Mouse (Mus musculus) liver, embryonic 15.5 days (tissue): Measurements from ENCODE around the gene Tbc1d1. TPM values are rescaled to one million over a fixed set of nuclear protein-coding genes. Genes with fewer than 3 reads are reported as not detected.
A peak's percentile ranks its signal among the peaks of the same experiment; 100 is the strongest.

Experiments used
- ATAC-seq: fragments of 200-750 bp; cut with Nextera tagmentation; 2 replicates; pipeline ENCODE4 v1.8.0; 2017; ENCODE audit warnings: moderate number of reproducible peaks, mild to moderate bottlenecking, moderate library complexity; ENCODE audit not compliant: insufficient read depth
- H3K27ac ChIP-seq: fragments of 300-500 bp; sonication (generic); replicated peaks from 2 replicates; pipeline ENCODE4 v1.5.1; 2015; ENCODE audit warnings: mild to moderate bottlenecking, inconsistent platforms
- H3K27me3 ChIP-seq: fragments of 300-500 bp; sonication (generic); 2 replicates; pipeline ENCODE4 v1.6.1; 2015; ENCODE audit warnings: mild to moderate bottlenecking, inconsistent platforms
- H3K36me3 ChIP-seq: fragments of 300-500 bp; sonication (generic); replicated peaks from 2 replicates; pipeline ENCODE4 v1.6.1; 2015; ENCODE audit warnings: moderate library complexity, mild to moderate bottlenecking, inconsistent platforms
- H3K4me1 ChIP-seq: fragments of 300-500 bp; sonication (generic); replicated peaks from 2 replicates; pipeline ENCODE4 v1.6.1; 2015; ENCODE audit warnings: inconsistent platforms
- H3K4me2 ChIP-seq: fragments of 300-500 bp; sonication (generic); 2 replicates; pipeline ENCODE4 v1.6.1; 2015; ENCODE audit warnings: moderate library complexity, mild to moderate bottlenecking, inconsistent platforms
- H3K4me3 ChIP-seq: fragments of 300-500 bp; sonication (generic); replicated peaks from 2 replicates; pipeline ENCODE4 v1.5.1; 2015; ENCODE audit warnings: mild to moderate bottlenecking, inconsistent platforms
- H3K9ac ChIP-seq: fragments of 300-500 bp; sonication (generic); 2 replicates; pipeline ENCODE4 v1.6.1; 2015; ENCODE audit warnings: moderate library complexity, mild to moderate bottlenecking, inconsistent platforms
- H3K9me3 ChIP-seq: fragments of 300-500 bp; sonication (generic); replicated peaks from 2 replicates; pipeline ENCODE4 v1.6.1; 2016; ENCODE audit warnings: inconsistent platforms
- WGBS: fragments of 180-500 bp; shearing (Covaris S2); methylation state at CpG from one replicate; pipeline ENCODE4 v1.1.7; 2015; ENCODE audit warnings: mixed read lengths; ENCODE audit not compliant: insufficient replicate concordance; 5-methylcytosine and 5-hydroxymethylcytosine counted together
- microRNA-seq: library from miRNA; unstranded; fragments of <30 nt; microRNA quantifications from one replicate; pipeline ENCODE4, GENCODE M21; 2016
- polyA plus RNA-seq: library from polyadenylated mRNA; unstranded; fragments of >200 nt; fragmentation: Nextera tagmentation; extraction: Ambion mirVana; gene quantifications from 2 replicates; pipeline ENCODE4 v1.2.1, GENCODE M21; 2015

Gene Tbc1d1
- polyA plus RNA-seq, 1 experiment from 2014 or later: 5.7 TPM

GRCm38 (mm10) chr5:64389202-64389929 lies 233.3 kb downstream of the Tbc1d1 start:
- H3K4me3 ChIP-seq: no peak overlapping the region
- peak; percentile 56 for ATAC-seq
- H3K9me3 ChIP-seq: no peaks in the 10 kb centered on the region
- no peaks in the 10 kb centered on the region for H3K36me3 ChIP-seq
- H3K4me1 ChIP-seq: peaks cover 15% of the 10 kb centered on the region; the same call in 1 of the 2 replicates
- peaks cover 15% of the 10 kb centered on the region; the same call in 1 of the 2 replicates for H3K27me3 ChIP-seq
- no peak overlapping the region for H3K27ac ChIP-seq
- no peak overlapping the region for H3K9ac ChIP-seq
- 56% methylated on average over 6 of the region's 6 CpGs for WGBS
- no peak overlapping the region for H3K4me2 ChIP-seq

GRCm38 (mm10) chr5:64391346-64391745 lies 235.2 kb downstream of the Tbc1d1 start:
- peaks cover 15% of the 10 kb centered on the region; the same call in 1 of the 2 replicates for H3K27me3 ChIP-seq
- no peaks in the 10 kb centered on the region for H3K9me3 ChIP-seq
- 29% methylated on average over 4 of the region's 4 CpGs for WGBS
- H3K36me3 ChIP-seq: no peaks in the 10 kb centered on the region
- H3K4me3 ChIP-seq: no peak overlapping the region
- H3K27ac ChIP-seq: no peak overlapping the region
- no peak for ATAC-seq
- H3K4me2 ChIP-seq: no peak overlapping the region
- no peak overlapping the region for H3K9ac ChIP-seq
- peaks cover 15% of the 10 kb centered on the region; the same call in 1 of the 2 replicates for H3K4me1 ChIP-seq

GRCm38 (mm10) chr5:64392426-64393020 lies 236.4 kb downstream of the Tbc1d1 start:
- H3K4me3 ChIP-seq: no peak overlapping the region
- no peak overlapping the region for H3K27ac ChIP-seq
- H3K9ac ChIP-seq: no peak overlapping the region
- H3K27me3 ChIP-seq: peaks cover 10% of the 10 kb centered on the region; the same call in 1 of the 2 replicates
- H3K9me3 ChIP-seq: no peaks in the 10 kb centered on the region
- H3K36me3 ChIP-seq: no peaks in the 10 kb centered on the region
- ATAC-seq: no peak
- H3K4me2 ChIP-seq: no peak overlapping the region
- WGBS: 46% methylated on average over 8 of the region's 8 CpGs
- H3K4me1 ChIP-seq: peaks cover 15% of the 10 kb centered on the region; the same call in 1 of the 2 replicates

- H3K9me3 ChIP-seq: no peaks in the 10 kb centered on the region
- ATAC-seq: no peak
- peaks cover 10% of the 10 kb centered on the region; the same call in 1 of the 2 replicates for H3K27me3 ChIP-seq
- H3K36me3 ChIP-seq: no peaks in the 10 kb centered on the region
- no peak overlapping the region for H3K4me2 ChIP-seq
- H3K9ac ChIP-seq: no peak overlapping the region
- H3K27ac ChIP-seq: no peak overlapping the region
- WGBS: 65% methylated on average over 4 of the region's 4 CpGs
- H3K4me1 ChIP-seq: peaks cover 15% of the 10 kb centered on the region; the same call in 1 of the 2 replicates
- H3K4me3 ChIP-seq: no peak overlapping the region
These were observed 237.4 kb downstream of the Tbc1d1 start for GRCm38 (mm10) chr5:64393530-64393929.

- peaks cover 3% of the 10 kb centered on the region; the same call in 1 of the 2 replicates for H3K4me1 ChIP-seq
- no peaks in the 10 kb centered on the region; the same call in 1 of the 2 replicates for H3K27me3 ChIP-seq
- no peaks in the 10 kb centered on the region for H3K9me3 ChIP-seq
- H3K4me3 ChIP-seq: no peak overlapping the region
- no peak for ATAC-seq
- no peaks in the 10 kb centered on the region for H3K36me3 ChIP-seq
- H3K4me2 ChIP-seq: no peak overlapping the region
- H3K9ac ChIP-seq: no peak overlapping the region
- H3K27ac ChIP-seq: no peak overlapping the region
- 77% methylated on average over 13 of the region's 13 CpGs for WGBS
These were observed 242.1 kb downstream of the Tbc1d1 start for GRCm38 (mm10) chr5:64398155-64398554.

GRCm38 (mm10) chr5:64400742-64401141 lies 244.6 kb downstream of the Tbc1d1 start:
- ATAC-seq: no peak
- no peaks in the 10 kb centered on the region for H3K9me3 ChIP-seq
- 69% methylated on average over 4 of the region's 4 CpGs for WGBS
- H3K27me3 ChIP-seq: no peaks in the 10 kb centered on the region; the same call in 1 of the 2 replicates
- no peak overlapping the region for H3K27ac ChIP-seq
- H3K36me3 ChIP-seq: no peaks in the 10 kb centered on the region
- no peak overlapping the region for H3K4me3 ChIP-seq
- no peak overlapping the region for H3K9ac ChIP-seq
- H3K4me1 ChIP-seq: peaks cover 9% of the 10 kb centered on the region; the same call in 1 of the 2 replicates
- H3K4me2 ChIP-seq: no peak overlapping the region

Small RNA genes within 50 kb of the gene (microRNA-seq; reads per million reads assigned to microRNA genes)
- gene Gm22395: not detected

Other genes with a start within 250 kb of the Tbc1d1 start
- gene Rell1, start 187.4 kb upstream of the Tbc1d1 start, polyA plus RNA-seq: 8.8 and 9.2 TPM in 2 replicates
- gene Pgm2, start 63.4 kb upstream of the Tbc1d1 start, polyA plus RNA-seq: 15.1 and 16.8 TPM in 2 replicates